Mouse (Mus musculus): ENCODE measurements around the gene Arid3b.
"Not testable (repeated sequence)": the region's sequence is repeated elsewhere in the genome, so short reads cannot be mapped to it uniquely, and the experiment has no call there.

The Arid3b gene

DNA sequence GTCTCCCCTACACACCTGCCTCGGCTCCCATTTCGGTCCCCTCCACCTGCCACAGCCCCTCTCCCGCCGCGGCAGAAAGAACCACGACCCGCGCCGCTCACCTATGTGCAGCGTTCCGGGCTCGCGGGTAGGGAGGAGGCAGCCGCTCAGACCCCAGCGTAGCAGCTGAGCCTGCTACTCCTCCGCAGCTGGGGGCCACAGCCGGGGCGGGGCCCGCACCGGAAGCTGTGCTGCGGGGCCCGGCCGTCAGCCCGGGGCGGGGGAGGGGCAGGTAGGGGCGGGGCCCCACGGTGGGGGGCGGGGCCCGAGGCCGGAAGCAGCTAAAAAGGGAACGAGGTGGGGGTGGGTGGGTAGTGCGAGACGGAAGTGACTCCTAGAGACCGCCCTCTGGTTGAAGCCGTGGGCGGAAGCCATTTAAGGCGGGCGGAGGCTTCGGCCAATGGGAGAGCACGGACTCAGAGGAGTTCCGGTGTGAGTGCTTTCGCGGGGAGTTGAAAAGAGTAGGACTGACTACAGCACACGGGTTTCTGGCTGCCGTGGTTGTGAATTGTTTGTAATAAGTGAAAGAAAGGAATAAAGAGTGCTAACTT, at the start of gene Arid3b:
TSS of gene Arid3b (minus strand) at position 213 of the 590 bp plus-strand sequence.
- DNase-seq (ENCODE audit: low read depth) = peak; percentile 97

DNA sequence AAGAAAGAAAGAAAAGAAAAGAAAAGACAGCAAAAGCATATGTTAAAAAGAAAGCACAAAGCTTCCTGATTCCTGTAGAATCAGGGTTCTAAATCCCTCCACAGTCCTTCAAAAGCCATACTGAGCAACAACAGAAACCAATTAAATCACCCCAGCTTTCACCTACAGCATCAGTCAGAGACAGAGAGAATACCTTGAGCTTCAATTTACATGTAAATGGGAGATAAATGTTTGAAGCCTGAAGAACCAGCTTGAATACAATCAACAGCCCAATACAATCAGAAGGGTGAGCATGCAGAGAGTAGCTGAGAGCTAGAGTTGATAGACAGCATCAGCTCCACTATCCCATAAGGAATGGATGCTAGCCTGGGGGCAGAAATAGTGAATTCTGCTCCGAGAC, 46.8 kb upstream of the Arid3b start:
- DNase-seq (ENCODE audit: low read depth) = no peak

DNA sequence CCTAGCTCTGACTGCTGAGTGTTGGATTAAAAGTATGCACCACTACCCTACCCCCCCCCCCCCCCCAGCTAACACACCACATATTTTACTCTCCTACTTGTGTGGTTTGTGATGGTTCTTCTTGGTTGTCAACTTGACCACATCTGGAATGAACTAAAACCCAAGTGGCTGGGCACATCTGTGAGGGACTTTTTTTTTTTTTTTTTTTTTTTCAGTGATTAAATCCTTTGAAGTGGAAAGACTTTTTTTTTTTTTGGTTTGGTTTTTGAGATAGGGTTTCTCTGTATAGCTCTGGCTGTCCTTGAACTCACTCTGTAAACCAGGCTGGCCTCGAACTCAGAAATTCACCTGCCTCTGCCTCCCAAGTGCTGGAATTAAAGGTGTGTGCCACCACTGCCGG, 45.2 kb upstream of the Arid3b start:
- DNase-seq (ENCODE audit: low read depth) = not testable (repeated sequence)

DNA sequence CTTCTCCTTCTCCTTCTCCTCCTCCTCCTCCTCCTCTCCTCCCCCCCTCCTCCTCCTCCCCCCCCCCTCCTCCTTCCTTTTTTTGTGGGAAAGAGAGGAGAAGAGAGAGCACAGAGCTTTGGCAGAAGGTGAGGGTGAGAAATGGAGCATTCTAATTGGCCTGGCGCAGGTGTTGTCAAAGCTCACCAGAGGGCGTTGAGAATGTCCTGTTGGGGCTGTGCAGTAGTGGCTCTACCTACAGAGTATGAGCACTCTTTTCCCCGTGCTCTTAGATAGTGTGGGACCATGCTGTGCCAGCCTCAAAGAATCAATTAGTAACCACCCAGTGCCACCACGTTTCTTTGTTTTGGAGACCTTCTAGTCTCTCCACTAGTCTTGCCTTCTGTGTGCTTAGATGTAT, 43.7 kb upstream of the Arid3b start:
- DNase-seq (ENCODE audit: low read depth) = no peak

DNA sequence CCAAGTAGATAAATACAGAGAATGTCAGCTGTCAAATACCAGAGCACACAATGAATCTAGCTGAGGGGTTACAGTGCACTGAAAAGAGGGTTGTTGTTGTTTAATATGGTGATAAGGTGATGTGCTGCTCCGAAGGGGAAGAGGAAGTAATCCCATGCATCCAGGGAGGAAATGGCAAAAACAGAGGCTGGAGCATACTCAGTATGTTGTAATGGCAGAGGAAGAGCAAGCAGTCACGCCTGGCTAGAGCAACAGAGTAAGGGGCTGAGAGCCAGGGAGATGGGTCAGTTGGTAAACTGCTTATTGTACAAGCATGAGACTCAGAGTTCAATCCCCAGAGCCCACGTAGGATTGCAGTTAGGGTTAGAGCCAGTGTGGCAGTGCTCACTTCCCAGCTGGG, 42.6 kb upstream of the Arid3b start:
- no peak for DNase-seq (ENCODE audit: low read depth)

DNA sequence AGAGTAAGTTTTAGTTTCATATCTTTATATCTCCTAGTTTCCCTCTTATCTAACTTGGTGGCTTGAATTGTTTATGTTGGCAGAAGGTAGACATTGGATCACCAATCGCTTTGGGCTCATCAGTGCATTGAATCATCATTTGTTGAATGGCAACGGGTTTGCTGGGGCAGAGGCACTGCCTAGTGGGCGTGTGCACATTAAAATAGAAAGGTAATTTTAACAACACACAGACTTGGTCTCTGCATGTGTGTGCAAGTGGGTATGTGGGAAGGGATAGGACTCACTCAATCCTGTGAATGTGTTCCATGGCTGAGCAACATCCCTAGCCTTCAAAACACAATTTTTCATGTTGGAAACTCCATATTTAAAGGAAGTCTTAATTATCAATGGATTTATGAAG, 38.4 kb upstream of the Arid3b start:
- no peak for DNase-seq (ENCODE audit: low read depth)

DNA sequence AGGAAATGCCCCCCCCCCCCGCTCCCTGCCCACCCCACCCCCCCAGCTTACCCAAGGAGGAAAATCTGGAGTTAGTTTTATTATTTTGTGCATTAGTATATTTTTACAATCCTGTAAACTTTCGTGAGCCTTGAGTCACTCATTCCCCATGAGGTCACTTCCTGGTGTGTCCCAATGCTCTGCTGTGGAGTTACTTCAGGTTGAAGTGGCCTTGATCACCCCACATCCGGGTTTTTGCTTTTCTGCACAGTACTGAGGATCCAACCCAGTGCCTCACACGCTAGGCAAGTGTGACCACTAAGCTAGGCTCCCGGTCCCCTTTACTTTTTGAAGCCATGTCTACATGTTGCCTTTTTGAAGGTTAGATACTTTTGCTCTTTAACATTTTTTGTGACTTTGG, 37.5 kb upstream of the Arid3b start:
- DNase-seq (ENCODE audit: low read depth) = no peak

DNA sequence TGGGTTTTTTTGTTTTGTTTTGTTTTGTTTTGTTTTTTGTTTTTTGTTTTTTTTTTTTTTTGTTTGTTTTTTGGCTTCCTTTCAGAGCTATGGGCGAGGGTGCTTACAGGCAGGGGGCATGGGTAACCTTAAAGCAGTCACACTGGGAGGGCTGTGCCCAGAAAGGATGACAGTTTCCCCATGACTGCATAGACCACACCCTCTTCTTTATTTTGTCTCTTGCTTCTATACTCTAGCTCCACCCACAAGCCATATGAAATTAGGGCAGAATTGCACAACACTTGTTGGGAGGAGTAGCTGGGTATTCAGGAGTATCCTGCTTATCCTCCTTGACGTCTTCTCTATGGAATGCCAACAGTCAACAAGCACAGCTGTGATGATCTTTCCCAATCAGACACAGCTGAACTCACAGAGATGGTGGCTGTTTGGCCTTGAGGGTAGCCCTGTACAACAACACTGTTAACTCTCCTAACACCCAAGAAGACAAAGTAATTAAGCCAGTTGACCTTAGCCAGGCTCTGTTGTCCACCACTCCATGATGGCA, 33.8 kb upstream of the Arid3b start:
- DNase-seq (ENCODE audit: low read depth) = no peak

DNA sequence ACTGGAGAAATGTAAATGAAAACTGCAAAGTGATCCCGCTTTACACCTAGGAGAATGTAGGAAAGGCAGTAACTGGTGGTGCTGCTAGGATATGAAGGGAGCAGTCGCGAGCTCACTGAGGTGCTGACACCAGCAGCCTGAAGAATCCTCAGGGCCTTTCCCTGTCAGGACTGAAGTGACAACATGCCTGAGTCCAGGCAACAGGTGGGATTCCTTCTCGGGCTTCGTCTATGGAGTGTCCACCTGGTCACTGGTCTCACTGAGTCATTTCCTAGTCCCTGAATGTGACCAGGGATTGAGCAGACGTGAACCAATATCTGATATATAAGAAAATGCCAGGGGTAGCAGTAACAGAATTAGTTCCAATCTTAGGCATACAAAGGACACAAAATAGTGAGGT, 32.2 kb upstream of the Arid3b start:
- no peak for DNase-seq (ENCODE audit: low read depth)

DNA sequence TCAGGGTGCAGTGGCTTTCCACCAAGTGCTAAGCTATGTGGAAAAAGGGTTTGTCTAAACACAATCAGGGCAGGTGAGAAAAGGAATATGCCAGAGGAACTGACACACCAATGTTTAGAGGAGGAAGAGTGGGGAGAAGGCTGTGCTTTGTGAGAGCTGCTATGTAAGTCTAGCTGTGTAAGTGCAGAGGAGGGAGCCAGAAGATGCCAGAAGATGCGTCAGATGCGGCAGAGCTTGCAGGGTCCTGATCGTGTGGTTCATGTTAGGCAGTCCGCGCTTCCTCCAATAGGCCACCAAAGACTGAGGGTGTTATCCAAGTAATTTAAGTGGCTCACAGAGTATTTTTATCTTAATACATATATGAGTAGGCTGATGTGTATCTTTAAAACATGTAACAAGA, 31.3 kb upstream of the Arid3b start:
- DNase-seq (ENCODE audit: low read depth) = no peak

DNA sequence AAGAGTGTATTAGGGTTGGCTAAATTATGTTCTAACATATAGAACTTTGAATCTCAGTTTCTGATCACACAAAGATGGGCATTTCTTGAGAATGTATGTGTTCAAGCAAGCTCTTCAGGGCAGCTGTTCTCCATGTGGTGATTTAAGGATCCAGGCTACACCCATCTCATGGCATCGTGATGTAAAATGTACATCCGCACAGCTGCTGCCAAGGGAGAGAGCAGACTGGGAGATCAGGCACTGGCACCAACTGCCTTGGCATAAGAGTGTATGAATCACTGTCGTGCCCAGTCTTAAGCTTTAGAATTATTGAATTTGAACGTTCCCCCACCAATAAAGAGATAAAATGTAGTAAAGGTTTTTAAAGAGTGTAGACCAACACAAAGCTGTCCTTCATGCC, 30.6 kb upstream of the Arid3b start:
- no peak for DNase-seq (ENCODE audit: low read depth)

DNA sequence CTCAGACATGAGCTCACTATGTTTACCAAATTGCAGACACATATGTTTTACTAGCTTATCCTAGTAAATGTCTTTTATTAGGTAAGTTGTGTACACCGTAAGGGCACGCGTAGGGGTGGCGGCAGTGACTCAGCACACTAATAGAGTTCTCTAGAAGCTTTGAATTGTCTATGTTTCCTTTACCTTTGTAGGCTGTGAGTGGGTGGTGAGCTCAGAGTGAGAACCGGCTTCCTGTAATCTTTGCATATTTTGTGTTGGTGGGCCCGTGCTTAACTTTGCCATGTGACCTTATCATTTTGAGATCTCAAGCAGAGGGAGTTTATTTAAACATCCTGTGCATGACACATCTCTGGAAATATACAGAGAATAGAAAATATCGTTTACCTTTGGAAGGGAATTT, 29.9 kb upstream of the Arid3b start:
- peak; percentile 71 for DNase-seq (ENCODE audit: low read depth)

DNA sequence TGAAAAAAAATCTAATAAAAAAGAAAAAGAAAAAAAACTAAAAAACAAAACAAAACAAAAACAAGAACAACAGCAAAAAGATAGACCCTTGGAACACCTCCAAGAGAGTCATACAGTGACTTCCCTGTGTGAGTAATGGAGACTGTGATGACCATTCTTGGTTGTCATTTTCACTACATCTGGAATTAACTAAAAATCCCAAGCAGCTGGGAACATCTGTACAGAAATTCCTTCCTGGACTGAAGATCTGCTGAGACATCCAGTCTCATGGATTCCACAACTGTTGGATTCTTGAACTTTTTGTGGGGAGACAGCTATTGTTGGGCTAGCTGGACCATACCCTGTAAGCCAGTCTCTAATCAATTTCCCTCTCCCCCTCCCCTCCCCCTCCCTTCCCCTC, 27.7 kb upstream of the Arid3b start:
- no peak for DNase-seq (ENCODE audit: low read depth)

DNA sequence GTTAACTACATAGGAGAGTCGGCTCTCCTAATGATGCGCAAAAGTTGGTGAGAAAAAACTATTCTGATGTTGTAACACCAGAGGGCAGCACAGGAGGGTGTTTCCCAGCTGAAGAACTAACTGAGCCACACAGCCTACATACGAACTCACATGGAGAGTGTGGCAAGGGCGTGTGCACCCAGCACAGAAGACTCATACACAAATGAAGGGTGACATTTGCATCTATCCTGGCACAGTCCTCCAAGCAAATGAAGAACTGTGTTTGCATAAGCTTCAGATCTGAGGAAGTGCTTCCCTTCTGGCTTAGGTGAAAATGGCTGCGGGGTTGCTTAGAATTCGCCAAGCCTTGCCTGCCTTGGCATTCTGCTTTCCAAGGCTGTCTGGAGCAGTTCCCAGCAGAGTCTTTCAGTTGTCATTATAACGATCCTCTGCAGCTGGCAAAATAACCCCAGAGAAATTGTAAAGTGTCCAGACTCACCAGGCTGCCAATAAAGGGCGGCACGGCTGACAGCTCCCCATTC, 25.4 kb upstream of the Arid3b start:
- DNase-seq (ENCODE audit: low read depth) = peak; percentile 80

DNA sequence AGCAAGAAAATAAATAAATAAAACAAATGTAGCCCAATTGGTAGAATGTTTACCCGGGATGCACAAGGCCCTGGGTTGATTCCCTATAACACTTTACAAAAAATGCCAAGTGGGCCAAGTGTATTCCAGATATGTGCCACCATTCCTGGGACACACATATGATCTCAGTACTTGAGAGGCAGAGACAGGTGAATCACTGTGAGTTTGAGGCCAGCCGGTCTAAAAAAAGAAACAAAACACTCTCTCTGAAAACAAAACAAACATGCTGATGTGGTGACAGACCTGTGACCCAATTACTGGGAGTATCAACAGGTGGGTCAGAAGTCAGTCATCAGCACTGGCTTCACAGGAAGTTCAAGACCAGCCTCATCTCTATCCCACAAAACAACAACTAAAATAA, 19.9 kb upstream of the Arid3b start:
- no peak for DNase-seq (ENCODE audit: low read depth)

DNA sequence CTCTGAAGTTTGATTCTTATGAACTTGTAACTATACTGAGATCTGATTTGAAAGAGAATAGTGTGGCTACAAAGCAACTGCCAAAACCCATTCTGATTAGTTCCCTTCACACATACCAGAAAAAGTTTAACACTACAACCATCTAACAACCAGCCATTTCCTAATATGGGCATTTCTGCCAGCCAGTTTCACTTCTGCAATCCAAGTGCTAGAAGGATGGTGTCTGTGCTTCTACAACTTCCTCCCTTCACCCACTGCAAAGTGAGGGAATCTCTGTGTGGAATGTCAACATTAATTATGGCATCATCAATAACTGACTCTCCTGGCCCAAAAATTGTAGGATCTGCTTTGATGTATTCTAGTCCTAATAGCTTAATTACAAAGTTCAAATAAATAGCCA, 17.7 kb upstream of the Arid3b start:
- DNase-seq (ENCODE audit: low read depth) = no peak

DNA sequence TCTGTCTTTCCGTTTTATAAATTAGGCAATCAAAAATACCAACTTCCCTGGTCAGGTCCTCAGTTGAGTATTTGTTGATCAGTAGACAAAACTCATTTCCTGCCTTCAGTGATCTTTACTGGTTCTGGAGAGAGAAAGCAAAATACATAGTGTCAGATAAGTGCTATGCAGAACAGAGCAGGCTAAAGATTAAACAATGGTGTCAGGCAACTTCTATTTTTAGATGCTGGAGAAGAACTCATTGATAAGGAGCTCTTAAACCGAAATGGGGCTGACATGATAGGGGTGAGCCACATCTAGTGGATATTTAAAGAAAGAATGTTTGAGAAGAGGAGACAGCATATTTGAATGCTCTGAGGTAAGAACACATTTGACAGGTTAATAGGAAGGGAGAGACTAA, 2.4 kb upstream of the Arid3b start:
- no peak for DNase-seq (ENCODE audit: low read depth)

DNA sequence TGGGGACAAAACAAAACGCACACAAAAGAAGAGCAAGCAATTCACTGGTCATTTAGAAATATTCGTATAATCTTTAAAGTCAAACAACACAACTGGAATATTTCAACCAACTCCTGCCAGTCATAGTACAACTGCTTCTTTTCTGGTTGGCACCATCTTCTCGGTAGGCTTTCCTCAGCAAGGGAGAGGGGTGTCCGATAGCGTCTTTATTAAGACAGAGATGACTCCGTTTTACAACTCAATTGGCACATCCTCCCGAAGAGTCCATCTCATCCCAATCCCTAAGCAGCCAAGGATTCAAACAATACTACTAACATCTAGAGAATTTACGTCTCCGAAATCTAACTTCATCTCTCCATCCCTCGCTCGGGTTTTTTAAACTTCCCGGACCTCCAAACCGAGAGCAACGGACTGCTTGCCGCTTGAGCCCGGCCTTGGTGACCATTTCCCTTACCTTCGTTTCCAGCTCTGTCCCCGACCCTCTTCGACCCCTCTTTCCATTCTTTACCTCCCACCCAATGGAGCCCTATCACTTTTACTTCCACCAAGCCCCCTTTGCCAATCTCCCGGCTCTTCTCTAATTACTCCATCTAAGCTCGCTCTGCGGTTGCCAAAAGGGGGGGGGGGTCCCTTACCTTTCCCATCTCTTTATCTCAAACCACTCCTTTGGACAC, 615 bp downstream of the Arid3b start:
- peak; percentile 56 for DNase-seq (ENCODE audit: low read depth)

DNA sequence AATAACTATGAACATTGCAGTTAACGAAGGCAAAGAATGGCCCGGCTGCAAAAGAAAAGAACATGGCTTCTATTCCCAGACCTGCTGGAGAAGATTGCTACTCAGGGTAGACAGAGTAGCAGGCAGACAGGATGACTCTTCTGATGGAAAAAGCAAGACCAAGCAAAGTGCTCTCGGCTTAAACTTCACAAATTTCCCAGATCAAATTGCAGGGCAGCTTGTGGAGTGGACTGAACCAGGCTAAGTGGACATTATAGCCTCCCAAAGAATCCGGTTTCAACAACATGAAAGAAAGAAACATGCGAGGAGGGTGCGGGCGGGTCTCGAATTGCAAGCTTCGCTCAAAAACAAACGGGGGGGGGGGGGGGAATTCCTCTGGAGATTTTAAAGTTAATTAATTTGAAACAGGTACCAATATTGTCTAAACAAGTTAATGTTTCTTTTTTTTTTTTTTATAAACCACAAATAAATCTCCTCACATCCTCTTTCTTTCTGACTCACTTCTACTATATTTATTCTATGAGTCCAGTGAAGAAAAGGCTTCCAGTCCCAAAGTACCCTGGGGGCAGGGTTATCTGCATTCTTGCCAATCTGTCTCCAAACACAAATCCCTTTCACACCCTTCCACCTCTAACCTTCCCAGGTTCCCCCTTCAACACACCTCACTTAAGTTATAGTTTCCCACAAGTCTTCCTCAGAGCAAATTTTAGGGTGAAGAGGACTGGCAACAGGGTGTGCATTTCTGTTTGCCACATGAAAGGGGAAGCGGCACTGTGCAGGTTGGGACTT, 1.8 kb downstream of the Arid3b start:
- peak; percentile 50 for DNase-seq (ENCODE audit: low read depth)

DNA sequence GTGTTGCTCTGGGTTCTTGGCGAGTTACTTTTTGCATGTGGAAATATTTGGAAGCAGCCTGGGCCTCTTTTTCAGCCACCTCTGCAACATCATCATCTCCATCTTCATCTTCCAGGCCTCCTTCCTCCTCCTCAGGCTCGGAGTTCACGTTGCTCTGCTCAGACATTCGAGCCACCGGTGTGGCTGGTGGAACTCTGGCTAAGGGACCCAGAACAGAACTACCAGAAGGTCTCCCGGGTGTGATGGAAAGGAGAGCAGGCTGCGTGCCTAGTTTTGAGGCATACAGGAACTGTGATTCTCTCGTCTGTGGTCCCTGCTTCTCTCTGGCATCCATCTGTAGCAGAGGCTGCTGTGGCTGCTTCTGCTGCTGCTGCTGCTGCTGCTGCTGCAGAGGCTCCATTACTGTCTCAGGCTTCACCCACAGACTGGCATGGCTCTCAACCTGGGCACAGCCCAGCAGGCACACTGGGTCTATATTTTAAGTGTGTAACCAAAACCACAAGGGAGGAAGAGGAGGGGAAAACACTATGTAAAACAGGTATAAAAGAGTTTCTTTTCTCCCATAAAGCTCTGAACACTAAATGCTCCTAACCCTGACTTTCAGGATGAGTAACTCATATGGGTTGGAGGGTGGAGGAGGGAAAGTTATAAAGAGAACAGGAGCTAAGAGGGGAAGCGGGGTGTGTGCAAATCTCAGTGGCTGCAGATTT, 2.7 kb downstream of the Arid3b start:
- peak; percentile 66 for DNase-seq (ENCODE audit: low read depth)

DNA sequence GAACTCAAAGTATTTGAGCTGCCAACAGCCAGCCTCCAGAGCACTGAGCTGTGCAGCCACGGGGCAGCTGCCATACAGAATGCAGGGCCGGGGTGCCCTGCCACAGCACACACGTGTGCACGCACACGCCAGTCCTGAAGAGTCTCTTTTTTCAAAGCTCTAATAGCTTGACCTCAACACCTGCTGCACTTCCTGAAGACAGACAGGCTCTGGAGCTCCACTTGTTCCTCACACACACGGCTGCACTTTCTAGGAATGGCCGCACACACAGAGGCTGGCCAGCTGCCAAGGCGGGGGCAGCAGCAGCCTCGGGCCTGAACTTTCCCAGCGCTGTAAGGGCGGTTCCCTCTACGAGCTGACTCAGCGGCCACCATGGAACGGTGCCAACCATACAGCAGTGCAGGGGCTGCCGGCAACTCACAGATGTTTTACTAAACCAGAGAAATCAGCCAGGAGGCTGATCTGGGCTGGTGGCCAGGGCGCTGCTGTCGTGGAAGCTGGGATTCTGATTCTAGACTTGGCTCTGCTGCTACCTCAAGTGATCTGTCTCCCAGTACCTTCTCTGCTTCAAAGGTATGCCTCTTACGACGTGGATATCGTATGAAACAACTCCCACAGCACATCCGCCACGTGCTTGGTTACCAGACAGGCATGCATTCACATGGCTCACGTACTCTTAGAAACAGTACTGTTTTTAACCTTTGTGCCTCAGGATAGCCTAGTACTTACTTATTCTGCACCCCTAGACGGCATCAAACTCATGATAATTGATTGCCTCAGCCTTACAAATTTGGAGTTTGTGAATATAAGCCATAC, 5.1 kb downstream of the Arid3b start:
- DNase-seq (ENCODE audit: low read depth) = peak; percentile 81

Measured in induced T-regulatory cell, adult 2 months (primary cell).